Mouse (Mus musculus) intestine, postnatal 0 days (tissue): ENCODE measurements around the gene 3110082I17Rik. TPM values are rescaled to one million over a fixed set of nuclear protein-coding genes. Genes with fewer than 3 reads are reported as not detected.

ENCODE experiments used
- ATAC-seq: fragments of 200-750 bp; cut with Nextera tagmentation; 2 replicates; pipeline ENCODE4 v1.8.0; 2017; ENCODE audit warnings: mild to moderate bottlenecking, moderate TSS enrichment, moderate library complexity
- H3K27ac ChIP-seq: fragments of 300-500 bp; sonication (generic); 2 replicates; pipeline ENCODE4 v1.5.1; 2014; ENCODE audit warnings: mild to moderate bottlenecking, low read depth, low read length, moderate library complexity
- H3K27me3 ChIP-seq: fragments of 300-500 bp; sonication (generic); replicated peaks from 2 replicates; pipeline ENCODE4 v1.6.1; 2014; ENCODE audit warnings: low read length, mixed read lengths; ENCODE audit not compliant: control insufficient read depth, insufficient read depth
- H3K36me3 ChIP-seq: fragments of 300-500 bp; sonication (generic); 2 replicates; pipeline ENCODE4 v1.6.1; 2014; ENCODE audit warnings: mild to moderate bottlenecking, moderate library complexity; ENCODE audit not compliant: control insufficient read depth, insufficient read depth
- H3K4me1 ChIP-seq: fragments of 300-500 bp; sonication (generic); replicated peaks from 2 replicates; pipeline ENCODE4 v1.6.1; 2014; ENCODE audit warnings: antibody characterized with exemption, low read length, mixed read lengths; ENCODE audit not compliant: control insufficient read depth, insufficient read depth
- H3K4me2 ChIP-seq: fragments of 300-500 bp; sonication (generic); replicated peaks from 2 replicates; pipeline ENCODE4 v1.6.1; 2014; ENCODE audit warnings: low read depth, mild to moderate bottlenecking, moderate library complexity
- H3K4me3 ChIP-seq: fragments of 300-500 bp; sonication (generic); 2 replicates; pipeline ENCODE4 v1.5.1; 2014; ENCODE audit warnings: low read depth, low read length
- H3K9ac ChIP-seq: fragments of 300-500 bp; sonication (generic); 2 replicates; pipeline ENCODE4 v1.6.1; 2014; ENCODE audit warnings: mild to moderate bottlenecking, low read depth, low read length
- H3K9me3 ChIP-seq: fragments of 300-500 bp; sonication (generic); 2 replicates; pipeline ENCODE4 v1.6.1; 2016; ENCODE audit warnings: mixed run types; ENCODE audit not compliant: control insufficient read depth
- CTCF ChIP-seq: sonication (generic); IDR thresholded peaks from 2 replicates; pipeline ENCODE4 v1.5.1; 2016; ENCODE audit warnings: low read depth, mild to moderate bottlenecking, control low read depth, antibody characterized with exemption, moderate library complexity
- WGBS: fragments of 180-500 bp; shearing (Covaris S2); extraction: QIAGEN DNeasy Blood & Tissue Kit; methylation state at CpG from one replicate; pipeline ENCODE4 v1.1.7; 2014; 5-methylcytosine and 5-hydroxymethylcytosine counted together
- polyA plus RNA-seq: library from polyadenylated mRNA; unstranded; fragments of >200 nt; fragmentation: Nextera tagmentation; extraction: Ambion mirVana; gene quantifications from 2 replicates; pipeline ENCODE4 v1.2.1, GENCODE M21; 2015

The 3110082I17Rik gene
- polyA plus RNA-seq, 1 experiment from 2014 or later, result 8.3 TPM

DNA sequence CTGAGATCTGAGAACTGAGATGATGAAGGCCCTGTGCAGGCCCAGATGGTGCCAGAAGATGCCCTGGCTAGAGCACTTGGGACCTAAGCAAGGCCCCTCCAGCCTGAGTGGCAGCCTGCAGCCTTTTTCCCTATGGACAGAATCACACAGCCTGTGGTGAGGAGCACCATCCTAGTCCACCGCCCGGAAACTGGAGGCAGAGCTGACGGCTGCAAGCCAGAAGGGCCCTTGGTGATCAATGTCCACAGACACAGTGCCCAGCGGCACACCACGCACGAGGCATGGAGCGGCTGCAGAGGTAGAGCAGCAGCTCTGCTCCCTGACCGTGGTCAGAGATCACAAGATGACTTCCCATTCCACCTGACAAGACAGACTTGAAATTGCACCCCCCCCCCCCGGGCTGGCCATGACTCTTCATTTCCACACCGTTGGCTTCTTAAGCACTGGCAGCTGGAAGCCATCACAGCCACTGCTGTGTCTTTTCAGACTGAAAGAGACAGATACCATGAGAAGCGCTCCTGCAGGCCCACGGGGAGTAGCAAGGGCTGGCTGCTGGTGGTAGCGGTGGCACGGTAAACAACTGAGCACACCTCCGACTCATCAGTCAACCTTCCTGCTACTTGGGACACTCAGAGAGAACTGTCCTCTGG lies 48.5 kb downstream of the 3110082I17Rik start:
- Histone ChIP-seq H3K36me3 (no peaks in the 10 kb centered on the region), H3K9ac (no peak overlapping the region), H3K27me3 (no peaks in the 10 kb centered on the region), H3K4me1 (0 out of 2 replicates have a peak, but pooled peaks cover 8% of the 10 kb centered on the region), H3K4me2 (no peak overlapping the region), H3K4me3 (no peak overlapping the region), H3K9me3 (no peaks in the 10 kb centered on the region), H3K27ac (no peak overlapping the region)
- ATAC-seq, result no peak
- WGBS, result 81% methylated on average over 15 of the region's 15 CpGs
- TF ChIP-seq CTCF, result no peak

DNA sequence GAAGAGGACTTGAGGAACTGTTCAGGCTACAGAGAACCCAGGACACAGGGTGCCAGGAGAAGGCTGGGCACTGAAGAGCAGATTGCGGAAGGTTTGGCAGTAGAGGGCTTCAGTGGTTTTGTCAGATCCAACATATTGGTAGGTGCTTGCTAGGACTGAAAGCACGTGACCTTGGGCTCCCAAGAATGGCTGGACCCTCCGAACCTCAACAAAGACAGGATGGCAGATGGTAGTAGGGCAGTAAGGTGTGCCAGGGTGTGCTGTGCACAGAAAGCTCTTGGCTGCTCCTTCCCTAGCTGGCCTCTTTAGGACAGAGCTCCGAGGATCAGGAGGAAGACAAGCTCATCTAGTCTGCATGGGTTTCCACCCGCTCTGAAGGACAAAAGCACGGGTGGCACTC lies 49.2 kb downstream of the 3110082I17Rik start:
- Histone ChIP-seq H3K36me3 (no peaks in the 10 kb centered on the region), H3K27ac (no peak overlapping the region), H3K9me3 (no peaks in the 10 kb centered on the region), H3K9ac (no peak overlapping the region), H3K27me3 (no peaks in the 10 kb centered on the region), H3K4me2 (no peak overlapping the region), H3K4me1 (0 out of 2 replicates have a peak, but pooled peaks cover 8% of the 10 kb centered on the region), H3K4me3 (no peak overlapping the region)
- no peak for TF ChIP-seq CTCF
- no peak for ATAC-seq
- WGBS, result 92% methylated on average over 6 of the region's 6 CpGs

DNA sequence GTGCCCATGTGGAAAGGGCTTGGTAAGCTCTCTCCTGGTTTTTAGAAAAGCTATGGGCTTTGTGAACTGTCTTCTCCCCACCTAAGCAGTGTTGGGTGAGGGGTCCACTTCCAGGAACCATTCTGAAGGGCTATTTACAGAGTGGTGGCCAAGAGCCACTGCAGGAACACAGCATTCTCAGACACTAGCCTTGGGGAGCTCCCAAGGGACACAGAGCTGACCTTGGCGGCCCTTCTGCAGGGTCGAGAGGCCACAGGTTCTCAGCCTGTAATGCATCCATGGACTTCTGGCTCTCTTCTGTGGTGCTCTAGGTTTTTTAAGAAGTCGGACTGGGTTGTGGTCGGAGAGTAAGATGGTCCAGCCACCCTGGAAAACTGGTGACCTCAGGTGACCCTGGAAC lies 50.3 kb downstream of the 3110082I17Rik start:
- no peaks in the 10 kb centered on the region for H3K36me3 ChIP-seq
- H3K27me3 ChIP-seq, result no peaks in the 10 kb centered on the region
- no peak overlapping the region for H3K27ac ChIP-seq
- TF ChIP-seq CTCF, result no peak
- no peak for ATAC-seq
- no peak overlapping the region for H3K9ac ChIP-seq
- no peaks in the 10 kb centered on the region for H3K9me3 ChIP-seq
- no peak overlapping the region for H3K4me2 ChIP-seq
- H3K4me3 ChIP-seq, result no peak overlapping the region
- H3K4me1 ChIP-seq, result 0 out of 2 replicates have a peak, but pooled peaks cover 8% of the 10 kb centered on the region
- WGBS, result 96% methylated on average over 4 of the region's 4 CpGs

DNA sequence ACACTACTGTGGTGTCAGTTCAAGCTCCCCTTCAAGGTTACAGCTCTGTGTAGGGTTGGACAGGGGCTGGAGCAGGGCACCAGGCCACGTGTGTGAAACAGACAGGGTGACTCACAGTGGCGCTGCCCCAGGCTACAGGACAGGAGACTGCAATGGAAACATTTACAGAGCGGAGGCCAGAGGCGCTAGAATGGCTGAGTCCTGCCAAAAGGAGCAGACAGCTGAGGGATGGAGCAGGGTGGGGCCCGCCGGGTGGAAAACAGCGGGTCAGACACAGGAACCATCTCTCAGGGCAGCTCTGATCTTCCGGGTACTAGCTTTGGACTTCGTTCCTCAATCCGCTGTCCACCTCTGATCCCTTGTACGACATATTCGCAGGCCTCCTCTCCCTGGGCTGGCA lies 50.9 kb downstream of the 3110082I17Rik start:
- no peak overlapping the region for H3K9ac ChIP-seq
- no peak overlapping the region; the same call in 1 of the 2 replicates for H3K27ac ChIP-seq
- H3K36me3 ChIP-seq, result no peaks in the 10 kb centered on the region
- 0 out of 2 replicates have a peak, but pooled peaks cover 8% of the 10 kb centered on the region for H3K4me1 ChIP-seq
- no peaks in the 10 kb centered on the region for H3K27me3 ChIP-seq
- 0 out of 2 replicates have a peak overlapping the region, but pooled peaks have one; percentile 9 for H3K4me2 ChIP-seq
- no peak overlapping the region for H3K4me3 ChIP-seq
- 27% methylated on average over 12 of the region's 12 CpGs for WGBS
- ATAC-seq, result peak; percentile 61
- TF ChIP-seq CTCF, result peak; percentile 15; the same call in 1 of the 2 replicates
- H3K9me3 ChIP-seq, result no peaks in the 10 kb centered on the region

DNA sequence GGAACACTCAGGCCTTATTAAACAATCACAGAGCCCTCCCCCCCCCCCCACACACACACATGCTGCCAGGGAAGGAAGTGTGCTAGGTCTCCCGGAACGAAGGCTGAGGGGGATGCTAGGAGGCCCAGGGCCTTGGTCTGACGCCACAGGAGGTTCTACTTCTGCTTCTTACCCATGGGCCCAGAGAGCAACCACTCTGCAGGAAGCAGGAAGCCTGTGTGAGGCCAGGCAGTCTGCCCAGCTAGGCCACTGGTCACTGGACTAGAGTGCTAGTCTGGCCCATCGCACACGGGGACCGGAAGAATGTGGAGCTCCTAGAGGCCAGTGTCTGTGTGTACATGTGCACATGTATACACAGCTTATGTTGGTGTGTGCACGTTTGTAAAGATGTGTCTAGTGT lies 51.8 kb downstream of the 3110082I17Rik start:
- H3K9ac ChIP-seq, result no peak overlapping the region
- no peak overlapping the region for H3K27ac ChIP-seq
- WGBS, result 82% methylated on average over 7 of the region's 7 CpGs
- no peak for TF ChIP-seq CTCF
- H3K36me3 ChIP-seq, result no peaks in the 10 kb centered on the region
- 0 out of 2 replicates have a peak, but pooled peaks cover 5% of the 10 kb centered on the region for H3K4me1 ChIP-seq
- no peaks in the 10 kb centered on the region for H3K27me3 ChIP-seq
- no peak overlapping the region for H3K4me3 ChIP-seq
- no peak for ATAC-seq
- H3K9me3 ChIP-seq, result no peaks in the 10 kb centered on the region
- H3K4me2 ChIP-seq, result no peak overlapping the region

DNA sequence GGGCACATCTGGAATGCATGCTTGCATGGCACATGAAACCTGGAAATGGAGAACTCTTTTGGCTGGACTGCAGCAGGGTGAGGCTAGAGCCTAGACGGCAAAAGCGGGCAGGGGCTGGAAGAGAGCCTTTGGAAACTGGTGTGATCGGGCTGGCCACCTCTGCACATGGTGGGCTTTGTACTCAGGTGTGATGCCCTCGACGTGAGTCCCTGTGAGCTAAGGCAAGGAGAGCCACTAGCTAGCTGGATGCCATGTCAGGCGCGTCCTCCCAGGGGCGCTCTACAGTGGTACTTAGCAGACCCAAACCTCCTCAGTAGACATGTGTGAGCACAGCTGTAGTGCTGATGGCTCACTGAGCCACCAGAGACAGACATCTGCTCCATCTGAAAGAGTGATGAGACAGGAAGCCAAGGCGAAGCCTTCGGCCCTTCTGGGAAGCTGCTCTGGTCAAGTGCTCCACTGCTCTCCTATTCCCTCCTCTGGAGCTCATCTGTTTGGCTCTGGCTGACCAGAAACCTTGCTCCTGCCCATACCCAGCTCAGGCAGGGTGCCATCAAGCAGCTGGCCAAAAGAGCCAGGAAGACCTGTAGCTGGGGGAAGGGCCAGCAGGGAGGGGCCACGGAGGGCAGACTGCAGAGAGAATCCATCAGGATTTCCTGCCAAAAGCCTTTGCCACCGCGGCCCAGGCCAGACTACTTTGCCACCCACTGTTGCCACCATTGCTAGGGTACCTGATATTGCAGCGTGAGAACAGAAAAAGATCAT lies 53.0 kb downstream of the 3110082I17Rik start:
- Histone ChIP-seq H3K4me1 (0 out of 2 replicates have a peak, but pooled peaks cover 5% of the 10 kb centered on the region), H3K4me3 (no peak overlapping the region), H3K27ac (no peak overlapping the region), H3K9ac (no peak overlapping the region), H3K36me3 (no peaks in the 10 kb centered on the region; the same call in 1 of the 2 replicates), H3K9me3 (no peaks in the 10 kb centered on the region), H3K27me3 (no peaks in the 10 kb centered on the region), H3K4me2 (no peak overlapping the region)
- no peak for TF ChIP-seq CTCF
- ATAC-seq, result no peak
- 88% methylated on average over 14 of the region's 14 CpGs for WGBS
